21 mouse cellular contexts compared by ENCODE assay signal in the genomic region with DNA sequence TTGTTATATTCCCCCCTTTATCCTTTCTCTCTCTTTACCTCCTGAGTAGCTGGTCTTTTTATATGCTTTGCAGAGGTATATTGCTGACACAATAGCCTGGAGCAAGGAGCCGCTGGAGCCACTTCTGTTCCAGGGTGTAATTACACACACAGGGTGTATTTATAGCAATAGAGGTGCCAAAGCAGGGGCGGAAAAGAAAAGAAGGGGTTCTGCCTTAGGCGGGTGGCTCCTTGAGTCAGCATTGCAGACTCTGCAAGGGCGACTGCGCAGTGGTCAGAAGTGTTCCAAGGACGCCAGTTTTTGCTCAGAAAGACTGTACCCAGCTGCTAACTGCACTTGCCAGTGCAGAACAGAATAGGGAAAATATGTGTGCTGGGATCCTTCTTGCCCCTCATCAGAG.
DNase-seq lines count a peak whose midpoint lies in the region; ATAC-seq and TF ChIP-seq lines count a peak whose summit lies in the region.
"Had no signal": no experiment of that assay in that cellular context is flagged by ENCODE, and none has a peak within 500 bp of the region (broad histone marks: within the 10 kb centered on the region; RNA-seq: fewer than 3 reads in every experiment).

No protein-coding gene starts in this region.

- peaks cover 6% of the 10 kb centered on the region; the same call in 1 of the 2 replicates for H3K9me3 ChIP-seq in limb, embryonic 14.5 days (ENCODE audit: control insufficient read depth, low read length)
- no peaks in the 10 kb centered on the region for H3K9me3 ChIP-seq in intestine, embryonic 16.5 days (ENCODE audit: control insufficient read depth, low read length)
- H3K9me3 ChIP-seq: heart, embryonic 12.5 days; kidney, embryonic 15.5 days; limb, embryonic 15.5 days; midbrain, embryonic 10.5 days had no signal

- H3K4me1 ChIP-seq in limb, embryonic 14.5 days (ENCODE audit: control insufficient read depth, insufficient read depth, low read length): peaks cover 11% of the 10 kb centered on the region; the same call in 1 of the 2 replicates
- no peaks in the 10 kb centered on the region for H3K4me1 ChIP-seq in intestine, embryonic 16.5 days (ENCODE audit: control insufficient read depth, insufficient read depth, low read length)
- H3K4me1 ChIP-seq: kidney, embryonic 15.5 days; midbrain, embryonic 10.5 days had no signal

- H3K27ac ChIP-seq in limb, embryonic 14.5 days (replicated peaks; ENCODE audit: low read depth, low read length): no peak overlapping the region
- H3K27ac ChIP-seq in intestine, embryonic 16.5 days (ENCODE audit: low read length): no peak overlapping the region
- H3K27ac ChIP-seq: kidney, embryonic 15.5 days; layer of hippocampus, adult 2 months; limb, embryonic 15.5 days; midbrain, embryonic 10.5 days had no signal

- WGBS in limb, embryonic 14.5 days: 32% methylated on average over 6 of the region's 6 CpGs
- 80% methylated on average over 6 of the region's 6 CpGs for WGBS in intestine, embryonic 16.5 days

- no peak overlapping the region for H3K9ac ChIP-seq in limb, embryonic 14.5 days (ENCODE audit: low read depth, low read length, severe bottlenecking)
- no peak overlapping the region for H3K9ac ChIP-seq in intestine, embryonic 16.5 days (ENCODE audit: low read depth, low read length)
- H3K9ac ChIP-seq: heart, embryonic 12.5 days; kidney, embryonic 15.5 days; limb, embryonic 15.5 days had no signal

- no peak for TF ChIP-seq POLR2A in limb, embryonic 14.5 days (IDR thresholded peaks at IDR 0.05; ENCODE audit: borderline replicate concordance, extremely low read depth, insufficient read depth, insufficient read length)

- intact Hi-C loops in gastrocnemius, postnatal 14 days (cut with DNase I; ENCODE audit: low total_unique reads): no loop called here

- no peak overlapping the region for H3K4me2 ChIP-seq in limb, embryonic 14.5 days (replicated peaks; ENCODE audit: low read depth, low read length, severe bottlenecking)
- H3K4me2 ChIP-seq in intestine, embryonic 16.5 days (ENCODE audit: low read depth, low read length): no peak overlapping the region
- H3K4me2 ChIP-seq: heart, embryonic 12.5 days; kidney, embryonic 15.5 days; limb, embryonic 15.5 days had no signal

- H3K4me3 ChIP-seq in limb, embryonic 14.5 days (replicated peaks; ENCODE audit: low read length): no peak overlapping the region
- no peak overlapping the region for H3K4me3 ChIP-seq in intestine, embryonic 16.5 days (ENCODE audit: low read length)
- H3K4me3 ChIP-seq: heart, embryonic 12.5 days; kidney, embryonic 15.5 days; layer of hippocampus, adult 2 months; limb, embryonic 15.5 days; midbrain, embryonic 10.5 days had no signal

- peak; percentile 36 to 46 for DNase-seq in frontal cortex, postnatal 36 days (ENCODE audit: low spot score in 2 of 2)
- no peak for DNase-seq in frontal cortex, postnatal 14 days (ENCODE audit: low spot score in 2 of 2)
- peak; percentile 37 to 42 for DNase-seq in right cerebral cortex, adult 2 months (ENCODE audit: low spot score in 2 of 2)
- DNase-seq in right cerebral cortex, postnatal 10 days (ENCODE audit: low spot score in 2 of 2): no peak
- DNase-seq in limb, embryonic 14.5 days (ENCODE audit: low spot score): peak; percentile 15
- no peak for DNase-seq in gastrocnemius, postnatal 14 days
- DNase-seq: adrenal gland, adult 8-10 months; B cell, adult 2 months; cerebellum, adult 18-20 months; cerebellum, postnatal 36 days; lung, adult 18-20 months; lung, postnatal 36 days; thymus, postnatal 4 days had no signal

- no peaks in the 10 kb centered on the region for H3K36me3 ChIP-seq in limb, embryonic 14.5 days (ENCODE audit: control insufficient read depth, insufficient read depth, low read length)
- H3K36me3 ChIP-seq in intestine, embryonic 16.5 days (ENCODE audit: control insufficient read depth, insufficient read depth, low read length): no peaks in the 10 kb centered on the region
- H3K36me3 ChIP-seq: heart, embryonic 12.5 days; kidney, embryonic 15.5 days; limb, embryonic 15.5 days; midbrain, embryonic 10.5 days had no signal

- no peak for ATAC-seq in limb, embryonic 14.5 days (ENCODE audit: low FRiP score, low read depth)
- no peak for ATAC-seq in intestine, embryonic 16.5 days
- ATAC-seq: forebrain, embryonic 16.5 days; inflammation-experienced regulatory T-cells, adult 6 months had no signal

- H3K27me3 ChIP-seq in limb, embryonic 14.5 days (ENCODE audit: control insufficient read depth, insufficient read depth, low read length): no peaks in the 10 kb centered on the region
- no peaks in the 10 kb centered on the region for H3K27me3 ChIP-seq in intestine, embryonic 16.5 days (replicated peaks; ENCODE audit: control insufficient read depth, insufficient read depth, low read length)
- H3K27me3 ChIP-seq: heart, embryonic 12.5 days; kidney, embryonic 15.5 days; limb, embryonic 15.5 days had no signal

Comparison
In these comparisons a context has a peak if more than half of its experiments do, and no peak if none do; other contexts are left out.
1. DNase-seq: peak in frontal cortex, postnatal 36 days (2 of 2), right cerebral cortex, adult 2 months (2 of 2) and limb, embryonic 14.5 days (single experiment); none in frontal cortex, postnatal 14 days (0 of 2), right cerebral cortex, postnatal 10 days (0 of 2) and gastrocnemius, postnatal 14 days (single experiment).